ENCODE assay signal across 14 mouse cellular contexts in genomic region chr4:78784036-78784435, GRCm38 (mm10).
"Had no signal": no experiment of that assay in that cellular context is flagged by ENCODE, and none has a peak within 500 bp of the region (broad histone marks: within the 10 kb centered on the region; RNA-seq: fewer than 3 reads in every experiment).

No protein-coding gene starts in this region.

- DNase-seq: kidney, adult 11 months; kidney, adult 9 months; kidney, postnatal 10 days; kidney, postnatal 4 days; layer of hippocampus, adult 9-11 months; liver, embryonic 13.5 days; lung, adult 2 months; lung, postnatal 14 days; lung, postnatal 4 days; midbrain, embryonic 14.5 days; right cerebral cortex, postnatal 14 days; right cerebral cortex, postnatal 4 days; thymus, postnatal 25 days had no signal

- H3K4me1 ChIP-seq: liver, embryonic 13.5 days had no signal

- H3K4me3 ChIP-seq: liver, embryonic 13.5 days had no signal

- H3K36me3 ChIP-seq: liver, embryonic 13.5 days had no signal

- H3K27ac ChIP-seq: liver, embryonic 13.5 days had no signal

- H3K27me3 ChIP-seq: liver, embryonic 13.5 days had no signal

- H3K9ac ChIP-seq: liver, embryonic 13.5 days had no signal

- H3K4me2 ChIP-seq: liver, embryonic 13.5 days; midbrain, embryonic 11.5 days had no signal

- H3K9me3 ChIP-seq: liver, embryonic 13.5 days had no signal
